Mouse (Mus musculus) hindbrain, embryonic 12.5 days (tissue): ENCODE data around the gene Rnasek. TPM values are rescaled to one million over a fixed set of nuclear protein-coding genes. Genes with fewer than 3 reads are reported as not detected.

Experiments
- ATAC-seq: fragments of 200-750 bp; cut with Nextera tagmentation; 2 replicates; pipeline ENCODE4 v1.8.0; 2017; ENCODE audit warnings: moderate TSS enrichment; ENCODE audit not compliant: low FRiP score
- H3K27ac ChIP-seq: fragments of 300-500 bp; sonication (generic); 2 replicates; pipeline ENCODE4 v1.5.1; 2016; ENCODE audit warnings: mild to moderate bottlenecking
- H3K27me3 ChIP-seq: fragments of 300-500 bp; sonication (generic); 2 replicates; pipeline ENCODE4 v1.6.1; 2016; ENCODE audit warnings: mild to moderate bottlenecking
- H3K36me3 ChIP-seq: fragments of 300-500 bp; sonication (generic); 2 replicates; pipeline ENCODE4 v1.6.1; 2016; ENCODE audit warnings: mild to moderate bottlenecking
- H3K4me1 ChIP-seq: fragments of 300-500 bp; sonication (generic); 2 replicates; pipeline ENCODE4 v1.6.1; 2016
- H3K4me2 ChIP-seq: fragments of 300-500 bp; sonication (generic); replicated peaks from 2 replicates; pipeline ENCODE4 v1.6.1; 2016; ENCODE audit warnings: mild to moderate bottlenecking
- H3K4me3 ChIP-seq: fragments of 300-500 bp; sonication (generic); 2 replicates; pipeline ENCODE4 v1.5.1; 2016; ENCODE audit warnings: mild to moderate bottlenecking
- H3K9ac ChIP-seq: fragments of 300-500 bp; sonication (generic); 2 replicates; pipeline ENCODE4 v1.6.1; 2016; ENCODE audit warnings: mild to moderate bottlenecking, moderate library complexity
- H3K9me3 ChIP-seq: fragments of 300-500 bp; sonication (generic); replicated peaks from 2 replicates; pipeline ENCODE4 v1.6.1; 2016; ENCODE audit warnings: mild to moderate bottlenecking
- WGBS: fragments of 180-500 bp; shearing (Covaris S2); methylation state at CpG from one replicate; pipeline ENCODE4 v1.1.7; 2016; 5-methylcytosine and 5-hydroxymethylcytosine counted together
- polyA plus RNA-seq: library from polyadenylated mRNA; unstranded; fragments of >200 nt; fragmentation: Nextera tagmentation; extraction: Ambion mirVana; gene quantifications from 2 replicates; pipeline ENCODE4 v1.2.1, GENCODE M21; 2016

Rnasek gene
- polyA plus RNA-seq, 1 experiment from 2014 or later = 200 TPM

DNA sequence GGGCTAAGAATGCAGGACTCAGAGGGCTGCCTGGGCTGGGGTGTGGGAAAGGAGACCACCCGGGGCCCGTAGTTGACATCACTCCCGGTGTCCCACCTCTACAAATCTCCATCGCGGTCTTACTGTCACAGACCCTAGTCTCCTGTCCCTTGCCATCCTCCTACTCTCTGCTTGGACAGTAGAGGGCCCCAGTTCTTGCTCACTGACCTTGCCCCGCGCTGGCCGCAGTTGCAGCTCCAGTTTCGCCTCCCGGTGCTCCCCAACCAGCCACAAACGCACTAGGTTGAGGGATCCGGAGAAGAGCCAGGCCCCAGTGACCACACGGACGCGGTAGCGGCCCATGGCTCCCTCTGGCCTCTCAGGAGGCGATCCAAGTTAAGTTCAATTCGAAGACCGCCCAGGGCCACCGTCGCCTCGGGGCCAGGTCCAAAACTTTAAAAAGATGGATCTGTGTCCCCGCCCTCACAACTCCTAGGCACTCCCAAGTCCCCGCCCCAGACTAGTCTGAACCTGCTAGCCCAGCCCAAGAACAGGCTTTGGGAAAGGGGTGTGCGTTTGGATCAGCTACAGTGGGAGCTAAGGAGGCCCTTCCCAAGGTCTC is 15.4 kb upstream of the Rnasek start, which contains the start of gene Alox12:
Gene Alox12, minus strand, starts transcription at position 423 of the 601 bp plus-strand sequence.
- H3K27ac ChIP-seq = no peak within 1 kb of the TSS
- no peaks in the 10 kb centered on the region for H3K9me3 ChIP-seq
- 1% methylated on average over 25 of the region's 25 CpGs for WGBS
- no peak within 1 kb of the TSS for H3K9ac ChIP-seq
- H3K4me3 ChIP-seq = peak within 1 kb of the TSS; percentile 20
- peaks cover 10% of the 10 kb centered on the region for H3K4me1 ChIP-seq
- ATAC-seq = no peak
- H3K4me2 ChIP-seq = peak within 1 kb of the TSS; percentile 46
- no peaks in the 10 kb centered on the region for H3K36me3 ChIP-seq
- peaks cover 60% of the 10 kb centered on the region for H3K27me3 ChIP-seq

DNA sequence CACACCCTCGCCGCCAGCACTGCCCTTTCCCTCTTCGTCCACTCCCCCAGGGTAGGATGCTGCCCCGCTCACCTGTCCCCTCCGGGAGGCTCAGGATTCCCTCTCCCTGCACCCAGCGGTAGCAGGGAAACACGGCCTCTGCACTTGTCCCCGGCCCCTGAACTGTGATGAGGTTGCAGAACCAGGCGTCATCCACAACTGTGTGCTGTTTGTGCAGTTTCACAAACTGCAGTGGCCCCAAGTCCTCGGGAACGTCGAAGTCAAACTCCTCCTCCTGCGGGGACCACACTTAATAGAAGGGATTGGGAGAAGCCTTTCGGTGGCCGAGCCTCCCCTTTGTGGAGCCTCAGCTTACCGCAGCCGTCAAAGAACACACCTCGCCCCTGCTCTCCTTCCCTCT is 14.7 kb upstream of the Rnasek start:
- H3K27ac ChIP-seq = no peak overlapping the region
- H3K36me3 ChIP-seq = no peaks in the 10 kb centered on the region
- peaks cover 67% of the 10 kb centered on the region for H3K27me3 ChIP-seq
- no peak overlapping the region for H3K9ac ChIP-seq
- H3K4me1 ChIP-seq = peaks cover 10% of the 10 kb centered on the region
- ATAC-seq = no peak
- peak overlapping the region; percentile 20 for H3K4me3 ChIP-seq
- no peaks in the 10 kb centered on the region for H3K9me3 ChIP-seq
- WGBS = 4% methylated on average over 18 of the region's 18 CpGs
- peak overlapping the region; percentile 46 for H3K4me2 ChIP-seq

DNA sequence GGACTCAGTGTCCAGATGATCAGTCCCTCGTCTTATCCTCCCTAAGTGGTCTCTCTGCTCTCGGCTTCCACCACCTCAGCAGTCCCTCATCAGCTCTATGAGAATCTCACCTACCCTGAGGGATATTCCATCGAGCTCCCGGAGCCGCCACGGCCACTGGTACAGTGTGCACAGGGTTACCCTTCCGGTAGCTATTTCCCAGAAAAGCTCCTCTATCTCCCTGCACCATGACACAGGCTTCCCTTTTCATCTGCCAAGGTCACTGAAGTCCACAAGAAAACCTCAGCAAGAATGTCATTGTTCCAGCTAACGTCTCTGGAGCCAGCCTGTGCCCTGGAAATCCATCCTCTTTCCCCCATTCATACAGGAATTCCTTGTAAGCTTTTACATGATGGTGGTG is 12.2 kb upstream of the Rnasek start:
- peaks cover 69% of the 10 kb centered on the region for H3K27me3 ChIP-seq

DNA sequence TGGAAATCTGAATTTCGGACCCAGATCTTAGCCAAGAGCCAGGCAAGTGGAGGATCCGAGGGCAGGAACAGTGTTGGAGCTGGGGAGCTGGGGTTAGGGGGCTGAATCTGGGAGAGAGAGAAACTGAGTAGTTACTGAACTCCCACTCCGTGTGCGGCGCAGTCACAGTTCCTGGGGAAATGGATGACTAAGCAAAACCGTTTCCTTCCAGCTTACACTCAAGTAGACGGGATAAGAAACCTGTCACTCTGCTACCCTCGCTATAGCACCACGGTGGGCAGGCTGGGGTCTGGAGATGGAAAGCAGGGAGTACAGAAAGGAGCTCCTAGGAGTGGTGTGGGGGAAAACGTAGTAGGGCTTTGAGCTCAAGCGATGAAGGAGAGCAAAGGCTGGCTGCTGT is 10.5 kb upstream of the Rnasek start:
- peaks cover 10% of the 10 kb centered on the region for H3K4me1 ChIP-seq
- no peak overlapping the region for H3K27ac ChIP-seq
- 67% methylated on average over 11 of the region's 11 CpGs for WGBS
- no peak overlapping the region for H3K4me2 ChIP-seq
- no peaks in the 10 kb centered on the region for H3K9me3 ChIP-seq
- no peak overlapping the region for H3K9ac ChIP-seq
- no peak for ATAC-seq
- H3K36me3 ChIP-seq = no peaks in the 10 kb centered on the region
- peaks cover 67% of the 10 kb centered on the region for H3K27me3 ChIP-seq
- H3K4me3 ChIP-seq = no peak overlapping the region

More for the DNA sequence above, 12.2 kb upstream of the Rnasek start:
- H3K27ac ChIP-seq = no peak overlapping the region
- peaks cover 10% of the 10 kb centered on the region for H3K4me1 ChIP-seq
- H3K9me3 ChIP-seq = no peaks in the 10 kb centered on the region
- no peak overlapping the region for H3K4me2 ChIP-seq
- H3K36me3 ChIP-seq = no peaks in the 10 kb centered on the region
- 82% methylated on average over 8 of the region's 8 CpGs for WGBS
- no peak overlapping the region for H3K4me3 ChIP-seq
- no peak for ATAC-seq
- no peak overlapping the region for H3K9ac ChIP-seq

DNA sequence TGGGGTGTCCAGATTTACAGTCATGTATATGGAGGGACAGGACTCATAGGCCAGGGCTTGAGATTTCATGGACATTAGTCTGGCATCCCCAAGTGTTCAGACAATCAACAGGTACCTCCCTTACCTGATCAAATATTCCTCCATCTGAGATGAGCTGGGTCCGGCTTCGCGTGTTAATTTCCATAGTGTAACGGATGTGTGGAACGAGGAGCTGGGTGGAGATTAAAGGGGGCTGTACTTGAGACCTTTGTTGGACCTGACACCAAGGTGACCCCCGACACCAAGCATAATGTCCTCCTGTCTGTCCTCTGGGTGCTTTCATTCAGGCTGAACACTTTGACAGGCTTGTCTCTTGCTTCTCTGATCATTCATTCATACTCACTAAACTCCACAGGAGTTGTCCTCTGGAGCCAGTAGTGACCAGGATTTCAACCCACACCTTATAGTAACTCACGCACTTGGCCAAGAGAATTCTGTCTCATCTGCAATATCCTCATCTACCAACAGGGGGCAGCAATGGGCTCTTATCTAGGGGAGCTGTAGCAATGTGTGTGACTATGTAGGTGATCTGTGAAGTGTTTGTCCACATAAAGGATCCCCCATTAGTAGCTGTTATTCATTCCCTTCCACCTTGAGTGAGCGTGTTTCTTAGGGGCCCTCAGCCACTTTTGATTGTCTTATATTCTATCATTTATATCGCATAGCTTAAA is 7.6 kb upstream of the Rnasek start:
- H3K27ac ChIP-seq = no peak overlapping the region
- 51% methylated on average over 9 of the region's 9 CpGs for WGBS

DNA sequence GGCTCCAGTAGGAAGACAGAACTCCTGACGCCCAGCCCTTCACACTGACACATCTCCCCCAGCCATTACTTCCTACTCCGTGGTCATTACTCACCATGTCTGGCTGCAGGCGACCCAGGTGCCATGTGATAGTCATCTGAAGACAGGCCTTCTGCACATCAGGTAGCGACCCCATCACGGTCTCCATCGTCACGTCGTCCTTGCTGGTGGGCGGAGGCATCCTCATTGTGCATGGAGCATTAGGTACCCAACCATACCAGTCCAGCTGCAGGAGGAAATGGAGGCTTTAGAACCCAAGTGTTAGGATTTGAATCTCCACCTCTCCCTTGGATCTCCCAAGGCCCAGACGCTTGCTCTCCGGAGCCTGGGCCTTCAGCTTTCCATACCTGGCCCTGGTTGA is 2.9 kb upstream of the Rnasek start:
- Histone ChIP-seq H3K27ac (no peak overlapping the region), H3K9ac (no peak overlapping the region), H3K9me3 (no peaks in the 10 kb centered on the region), H3K4me3 (no peak overlapping the region), H3K36me3 (no peaks in the 10 kb centered on the region), H3K27me3 (peaks cover 12% of the 10 kb centered on the region; the same call in 1 of the 2 replicates), H3K4me2 (no peak overlapping the region), H3K4me1 (peaks cover 16% of the 10 kb centered on the region)
- WGBS = 74% methylated on average over 11 of the region's 11 CpGs
- no peak for ATAC-seq

More for the DNA sequence above, 7.6 kb upstream of the Rnasek start:
- H3K9me3 ChIP-seq = no peaks in the 10 kb centered on the region
- H3K4me1 ChIP-seq = no peaks in the 10 kb centered on the region
- H3K36me3 ChIP-seq = no peaks in the 10 kb centered on the region
- H3K4me2 ChIP-seq = no peak overlapping the region
- no peak overlapping the region for H3K9ac ChIP-seq
- no peak for ATAC-seq
- H3K4me3 ChIP-seq = no peak overlapping the region
- peaks cover 39% of the 10 kb centered on the region for H3K27me3 ChIP-seq

DNA sequence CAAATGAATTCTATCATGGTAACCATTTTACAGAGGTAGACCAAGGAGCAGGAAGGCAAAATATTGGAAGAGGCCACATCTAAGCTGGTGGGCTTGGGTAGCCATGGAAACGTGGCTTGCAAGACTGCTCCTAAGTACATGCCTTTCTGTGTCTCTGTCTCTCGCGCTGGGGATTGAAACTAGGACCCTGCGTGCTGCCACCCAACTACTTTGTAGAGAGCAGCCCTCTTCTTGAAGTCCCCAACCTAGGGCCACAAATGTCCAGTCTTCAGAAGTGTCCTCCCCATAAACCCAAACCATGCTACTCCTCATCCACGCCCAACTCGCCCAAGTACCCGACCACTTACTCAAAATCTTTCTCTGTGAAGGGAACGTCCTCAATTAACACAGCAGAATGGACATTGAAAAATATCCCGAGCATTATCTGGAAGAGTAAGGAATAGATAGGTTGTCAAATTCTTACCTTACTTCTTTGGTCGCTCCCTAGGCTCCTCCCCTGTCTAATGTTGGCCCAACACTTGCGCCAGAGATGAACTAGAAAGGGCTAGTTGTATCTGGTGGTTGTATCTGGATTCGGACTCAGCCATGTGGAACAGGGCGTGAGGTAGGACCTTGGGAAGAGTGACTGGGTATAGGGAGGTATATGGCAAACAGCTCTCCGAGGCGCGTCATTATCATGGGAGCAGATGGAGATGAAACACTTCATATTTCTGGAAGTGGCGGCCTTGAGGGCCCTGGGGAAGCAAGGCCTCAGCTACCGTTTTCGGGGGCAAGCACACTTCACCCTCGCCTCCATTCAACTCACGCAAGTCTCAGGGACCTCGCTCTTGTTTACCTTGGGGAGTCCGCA is 826 bp downstream of the Rnasek start:
- peaks cover 21% of the 10 kb centered on the region for H3K36me3 ChIP-seq
- H3K9ac ChIP-seq = peak overlapping the region; percentile 92
- 12% methylated on average over 23 of the region's 23 CpGs for WGBS
- H3K4me1 ChIP-seq = peaks cover 26% of the 10 kb centered on the region
- no peak for ATAC-seq
- H3K4me3 ChIP-seq = peak overlapping the region; percentile 91
- no peaks in the 10 kb centered on the region for H3K27me3 ChIP-seq
- H3K9me3 ChIP-seq = no peaks in the 10 kb centered on the region
- peak overlapping the region; percentile 92 for H3K27ac ChIP-seq
- peak overlapping the region; percentile 98 for H3K4me2 ChIP-seq

DNA sequence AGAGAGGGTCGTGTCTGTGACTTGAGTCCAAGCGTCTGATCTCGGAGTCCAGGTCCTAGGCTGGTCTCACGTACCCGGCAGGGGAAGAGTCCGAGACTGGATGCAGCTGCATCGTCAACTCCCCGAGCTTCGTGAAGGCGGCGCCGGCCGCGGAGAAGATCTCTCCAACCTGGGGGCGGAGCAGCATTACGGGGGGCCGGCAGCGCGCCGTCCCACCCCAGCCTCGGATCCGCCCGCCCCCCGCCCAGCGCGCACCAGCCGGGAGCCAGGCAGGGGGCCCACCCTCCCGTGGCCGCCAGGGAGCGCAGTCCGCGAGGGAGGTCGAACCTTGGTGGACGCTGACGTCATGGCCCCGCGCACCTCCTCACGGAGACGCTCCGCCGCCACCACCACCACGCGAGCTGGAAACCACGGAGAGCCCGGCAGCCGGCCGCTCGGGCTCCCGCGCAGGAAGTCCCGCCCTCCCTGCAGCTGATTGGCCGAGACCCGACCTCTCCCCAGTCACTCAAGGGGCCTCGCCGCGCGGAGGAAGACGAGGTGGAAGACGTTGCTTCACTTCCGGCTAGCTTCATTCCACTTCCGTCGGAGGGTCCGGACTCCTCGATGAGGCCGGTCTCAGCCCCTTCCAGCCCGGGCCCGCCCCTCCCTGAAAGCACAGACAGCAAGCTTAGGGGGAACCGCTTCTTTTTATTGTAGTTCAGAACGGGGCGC is 2.0 kb downstream of the Rnasek start, which contains the start of gene 0610010K14Rik:
Gene 0610010K14Rik, minus strand, starts transcription at position 458 of the 711 bp plus-strand sequence.
- peaks cover 21% of the 10 kb centered on the region for H3K36me3 ChIP-seq
- no peaks in the 10 kb centered on the region for H3K9me3 ChIP-seq
- H3K9ac ChIP-seq = peak within 1 kb of the TSS; percentile 92
- peak; percentile 93 for ATAC-seq
- peak within 1 kb of the TSS; percentile 91 for H3K4me3 ChIP-seq
- H3K4me1 ChIP-seq = peaks cover 32% of the 10 kb centered on the region
- H3K4me2 ChIP-seq = peak within 1 kb of the TSS; percentile 98
- peak within 1 kb of the TSS; percentile 92 for H3K27ac ChIP-seq
- WGBS = under 1% methylated on average over 62 of the region's 70 CpGs
- no peaks in the 10 kb centered on the region for H3K27me3 ChIP-seq

DNA sequence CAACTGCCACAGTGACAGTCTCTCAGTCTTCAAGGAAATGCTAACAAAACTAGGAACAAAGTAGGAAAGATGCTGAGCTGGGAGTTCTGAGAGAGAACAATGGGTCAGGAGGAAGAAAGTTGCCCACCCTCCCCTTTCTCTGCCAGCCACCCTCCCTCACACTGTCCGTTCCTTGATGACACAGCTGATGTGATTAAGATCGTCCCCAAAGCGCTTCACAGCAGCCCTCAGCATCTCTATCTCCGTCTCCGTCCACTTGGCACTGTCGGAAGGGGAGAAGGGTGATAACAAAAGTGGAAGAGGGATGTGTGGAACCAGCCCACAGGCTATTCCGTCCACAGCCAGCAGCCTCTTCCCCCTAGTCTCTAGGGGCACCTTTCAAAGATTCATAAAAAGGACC is 2.9 kb downstream of the Rnasek start:
- 27% methylated on average over 7 of the region's 7 CpGs for WGBS
- no peaks in the 10 kb centered on the region for H3K27me3 ChIP-seq
- peaks cover 21% of the 10 kb centered on the region for H3K36me3 ChIP-seq
- H3K27ac ChIP-seq = peak overlapping the region; percentile 92
- peaks cover 37% of the 10 kb centered on the region for H3K4me1 ChIP-seq
- H3K9ac ChIP-seq = peak overlapping the region; percentile 92
- H3K4me3 ChIP-seq = peak overlapping the region; percentile 91
- H3K9me3 ChIP-seq = no peaks in the 10 kb centered on the region
- ATAC-seq = no peak
- H3K4me2 ChIP-seq = peak overlapping the region; percentile 98

DNA sequence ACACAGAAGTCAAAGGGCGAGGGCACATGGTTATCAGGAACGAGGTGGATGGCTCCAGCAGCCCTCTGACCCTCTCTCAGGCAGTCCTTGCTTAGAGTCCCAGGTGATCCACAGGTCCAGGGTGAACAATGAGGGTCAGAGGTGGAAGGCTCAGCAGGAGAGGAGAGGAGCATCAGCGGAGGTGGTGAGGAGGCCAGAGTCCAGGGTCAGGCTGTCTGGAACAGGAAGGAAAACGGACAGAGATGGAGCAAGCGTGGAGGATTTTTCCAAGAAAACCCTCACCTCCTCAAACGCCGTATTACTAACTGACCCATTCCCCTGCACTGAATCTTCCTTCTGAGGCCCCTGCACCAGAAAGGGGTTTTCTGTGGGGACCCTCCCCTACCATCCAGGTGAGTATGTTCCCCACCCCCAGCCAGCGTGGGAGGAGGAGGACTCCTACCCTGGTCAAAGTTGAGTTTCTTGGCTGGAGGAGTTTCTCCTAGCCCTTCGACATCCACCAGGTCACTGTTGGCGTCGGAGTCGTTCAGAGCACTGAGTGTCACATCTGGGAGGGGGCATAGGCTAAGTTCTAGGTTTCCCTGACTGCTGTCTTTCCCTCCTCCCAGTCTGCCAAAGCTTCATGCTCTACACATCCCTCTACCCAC is 4.3 kb downstream of the Rnasek start:
- peaks cover 32% of the 10 kb centered on the region for H3K4me1 ChIP-seq

DNA sequence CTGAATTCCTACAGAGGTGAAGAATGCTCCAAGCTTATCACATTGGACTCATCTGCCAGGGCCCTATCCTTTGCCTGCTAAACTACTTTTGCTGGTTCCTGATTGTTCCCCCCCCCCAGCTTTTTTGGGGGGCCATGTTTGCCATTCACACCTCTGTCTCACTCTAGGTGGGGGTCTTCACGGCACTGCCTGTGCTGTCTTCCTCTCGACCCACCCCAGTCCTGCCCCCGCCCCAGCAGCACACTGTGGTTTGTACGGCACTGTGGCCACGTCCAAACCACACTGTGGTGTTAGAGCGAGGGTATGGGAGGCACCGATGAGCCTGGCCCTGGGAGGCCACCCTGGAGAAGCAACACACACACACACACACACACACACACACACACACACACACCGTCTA is 5.1 kb downstream of the Rnasek start:
- H3K4me2 ChIP-seq = no peak overlapping the region
- peaks cover 15% of the 10 kb centered on the region for H3K27me3 ChIP-seq
- WGBS = 92% methylated on average over 8 of the region's 8 CpGs
- H3K9ac ChIP-seq = no peak overlapping the region
- ATAC-seq = no peak
- H3K36me3 ChIP-seq = peaks cover 21% of the 10 kb centered on the region
- H3K27ac ChIP-seq = no peak overlapping the region
- no peaks in the 10 kb centered on the region for H3K9me3 ChIP-seq
- no peak overlapping the region for H3K4me3 ChIP-seq
- peaks cover 40% of the 10 kb centered on the region for H3K4me1 ChIP-seq

More for the DNA sequence above, 4.3 kb downstream of the Rnasek start:
- Histone ChIP-seq H3K27me3 (peaks cover 7% of the 10 kb centered on the region), H3K4me3 (no peak overlapping the region), H3K27ac (no peak overlapping the region), H3K4me2 (no peak overlapping the region), H3K9me3 (no peaks in the 10 kb centered on the region), H3K36me3 (peaks cover 21% of the 10 kb centered on the region), H3K9ac (no peak overlapping the region)
- WGBS = 93% methylated on average over 12 of the region's 12 CpGs
- no peak for ATAC-seq
